Mouse (Mus musculus) limb, embryonic 11.5 days (tissue): ENCODE measurements at regions not wholly inside any gene's neighbourhood (a gene's known extent, or its start where the extent isn't known, plus 50 kb on each side); places are given as distances from the start of the nearest gene placed in this dataset.

ENCODE experiments used
- ATAC-seq: fragments of 200-750 bp; cut with Nextera tagmentation; 2 replicates; pipeline ENCODE4 v1.8.0; 2017; ENCODE audit warnings: low read depth; ENCODE audit not compliant: insufficient number of reproducible peaks, low FRiP score, low TSS enrichment
- DNase-seq: peaks from one replicate; pipeline ENCODE4 v3.0.0-alpha.2; 2015; ENCODE audit warnings: low spot score
- H3K27ac ChIP-seq: fragments of 300-500 bp; sonication (generic); replicated peaks from 2 replicates; pipeline ENCODE4 v1.5.1; 2014; ENCODE audit warnings: low read depth, mild to moderate bottlenecking, low read length
- H3K27me3 ChIP-seq: fragments of 300-500 bp; sonication (generic); 2 replicates; pipeline ENCODE4 v1.6.1; 2014; ENCODE audit warnings: mild to moderate bottlenecking, low read length, mixed read lengths; ENCODE audit not compliant: control insufficient read depth, insufficient read depth
- H3K36me3 ChIP-seq: fragments of 300-500 bp; sonication (generic); 2 replicates; pipeline ENCODE4 v1.6.1; 2014; ENCODE audit warnings: mild to moderate bottlenecking, low read length, moderate library complexity, mixed read lengths; ENCODE audit not compliant: control insufficient read depth, insufficient read depth
- H3K4me1 ChIP-seq: fragments of 300-500 bp; sonication (generic); 2 replicates; pipeline ENCODE4 v1.6.1; 2014; ENCODE audit warnings: low read length, mixed read lengths; ENCODE audit not compliant: control insufficient read depth, insufficient read depth
- H3K4me2 ChIP-seq: fragments of 300-500 bp; sonication (generic); 2 replicates; pipeline ENCODE4 v1.6.1; 2014; ENCODE audit warnings: low read depth, mild to moderate bottlenecking, moderate library complexity; ENCODE audit not compliant: severe bottlenecking
- H3K4me3 ChIP-seq: fragments of 300-500 bp; sonication (generic); 2 replicates; pipeline ENCODE4 v1.5.1; 2014; ENCODE audit warnings: low read depth, low read length
- H3K9ac ChIP-seq: fragments of 300-500 bp; sonication (generic); 2 replicates; pipeline ENCODE4 v1.6.1; 2014; ENCODE audit warnings: mild to moderate bottlenecking, low read length
- H3K9me3 ChIP-seq: fragments of 300-500 bp; sonication (generic); 2 replicates; pipeline ENCODE4 v1.6.1; 2016; ENCODE audit warnings: low read length; ENCODE audit not compliant: control insufficient read depth
- WGBS: fragments of 180-500 bp; shearing (Covaris S2); extraction: QIAGEN DNeasy Blood & Tissue Kit; methylation state at CpG from one replicate; pipeline ENCODE4 v1.1.7; 2014; 5-methylcytosine and 5-hydroxymethylcytosine counted together

- no peak for ATAC-seq
- WGBS, result 68% methylated on average over 17 of the region's 17 CpGs
Measured at GRCm38 (mm10) chr2:179000448-179001081, 441.7 kb upstream of the Cdh4 start.

GRCm38 (mm10) chr2:179007766-179008165 lies 434.5 kb upstream of the Cdh4 start:
- no peaks in the 10 kb centered on the region for H3K27me3 ChIP-seq
- H3K4me3 ChIP-seq, result no peak overlapping the region
- H3K9ac ChIP-seq, result no peak overlapping the region
- 88% methylated on average over 6 of the region's 6 CpGs for WGBS
- DNase-seq, result no peak
- H3K36me3 ChIP-seq, result no peaks in the 10 kb centered on the region
- no peaks in the 10 kb centered on the region for H3K4me1 ChIP-seq
- no peaks in the 10 kb centered on the region for H3K9me3 ChIP-seq
- H3K4me2 ChIP-seq, result no peak overlapping the region
- no peak for ATAC-seq
- H3K27ac ChIP-seq, result no peak overlapping the region

More at GRCm38 (mm10) chr2:179000448-179001081, 441.7 kb upstream of the Cdh4 start:
- Histone ChIP-seq H3K27ac (no peak overlapping the region), H3K9me3 (no peaks in the 10 kb centered on the region), H3K27me3 (no peaks in the 10 kb centered on the region), H3K4me2 (no peak overlapping the region), H3K4me1 (no peaks in the 10 kb centered on the region), H3K9ac (no peak overlapping the region), H3K36me3 (no peaks in the 10 kb centered on the region), H3K4me3 (no peak overlapping the region)
- DNase-seq, result no peak

GRCm38 (mm10) chr2:179013891-179014593 lies 428.2 kb upstream of the Cdh4 start:
- Histone ChIP-seq H3K36me3 (no peaks in the 10 kb centered on the region), H3K4me2 (no peak overlapping the region), H3K4me1 (no peaks in the 10 kb centered on the region), H3K27ac (no peak overlapping the region), H3K9ac (no peak overlapping the region), H3K9me3 (no peaks in the 10 kb centered on the region), H3K27me3 (no peaks in the 10 kb centered on the region), H3K4me3 (no peak overlapping the region)
- ATAC-seq, result no peak
- DNase-seq, result no peak
- WGBS, result 71% methylated on average over 6 of the region's 6 CpGs

- H3K9ac ChIP-seq, result no peak overlapping the region
- no peak for DNase-seq
- H3K4me1 ChIP-seq, result no peaks in the 10 kb centered on the region
- 70% methylated on average over 5 of the region's 5 CpGs for WGBS
- H3K4me2 ChIP-seq, result no peak overlapping the region
- no peaks in the 10 kb centered on the region for H3K9me3 ChIP-seq
- no peak overlapping the region for H3K4me3 ChIP-seq
- no peaks in the 10 kb centered on the region for H3K27me3 ChIP-seq
- no peak overlapping the region for H3K27ac ChIP-seq
- no peaks in the 10 kb centered on the region for H3K36me3 ChIP-seq
- no peak for ATAC-seq
Measured at GRCm38 (mm10) chr2:179022675-179023194, 419.5 kb upstream of the Cdh4 start.

GRCm38 (mm10) chr2:179024225-179024624 lies 418.0 kb upstream of the Cdh4 start:
- Histone ChIP-seq H3K27ac (no peak overlapping the region), H3K9me3 (no peaks in the 10 kb centered on the region), H3K36me3 (no peaks in the 10 kb centered on the region), H3K4me2 (no peak overlapping the region), H3K4me1 (no peaks in the 10 kb centered on the region), H3K9ac (no peak overlapping the region), H3K27me3 (no peaks in the 10 kb centered on the region), H3K4me3 (no peak overlapping the region)
- ATAC-seq (no peak), DNase-seq (no peak)
- 81% methylated on average over 3 of the region's 3 CpGs for WGBS

GRCm38 (mm10) chr2:179033171-179033570 lies 409.1 kb upstream of the Cdh4 start:
- Histone ChIP-seq H3K27ac (no peak overlapping the region), H3K9me3 (no peaks in the 10 kb centered on the region), H3K4me3 (no peak overlapping the region), H3K36me3 (no peaks in the 10 kb centered on the region), H3K9ac (no peak overlapping the region), H3K4me2 (no peak overlapping the region), H3K4me1 (no peaks in the 10 kb centered on the region), H3K27me3 (no peaks in the 10 kb centered on the region)
- no peak for DNase-seq
- no peak for ATAC-seq
- WGBS, result 86% methylated on average over 2 of the region's 2 CpGs

- ATAC-seq, result no peak
Measured at GRCm38 (mm10) chr2:179035446-179035845, 406.8 kb upstream of the Cdh4 start.

GRCm38 (mm10) chr2:179039697-179040096 lies 402.5 kb upstream of the Cdh4 start:
- Histone ChIP-seq H3K4me2 (no peak overlapping the region), H3K4me3 (no peak overlapping the region), H3K4me1 (no peaks in the 10 kb centered on the region), H3K27ac (no peak overlapping the region), H3K9ac (no peak overlapping the region), H3K36me3 (no peaks in the 10 kb centered on the region), H3K9me3 (no peaks in the 10 kb centered on the region), H3K27me3 (no peaks in the 10 kb centered on the region)
- ATAC-seq (no peak), DNase-seq (no peak)
- WGBS, result 75% methylated on average over 2 of the region's 2 CpGs

More at GRCm38 (mm10) chr2:179035446-179035845, 406.8 kb upstream of the Cdh4 start:
- 81% methylated on average over 6 of the region's 6 CpGs for WGBS
- DNase-seq, result no peak
- Histone ChIP-seq H3K27me3 (no peaks in the 10 kb centered on the region), H3K36me3 (no peaks in the 10 kb centered on the region), H3K9me3 (no peaks in the 10 kb centered on the region), H3K9ac (no peak overlapping the region), H3K4me2 (no peak overlapping the region), H3K4me1 (no peaks in the 10 kb centered on the region), H3K27ac (no peak overlapping the region), H3K4me3 (no peak overlapping the region)
